Mouse (Mus musculus) left cerebral cortex, adult 11 months (tissue): ENCODE measurements around the gene Gli2.

ENCODE experiments used
- DNase-seq: peaks from one replicate; pipeline ENCODE4 v3.0.0; 2022; ENCODE audit warnings: low spot score

Gene Gli2

DNA sequence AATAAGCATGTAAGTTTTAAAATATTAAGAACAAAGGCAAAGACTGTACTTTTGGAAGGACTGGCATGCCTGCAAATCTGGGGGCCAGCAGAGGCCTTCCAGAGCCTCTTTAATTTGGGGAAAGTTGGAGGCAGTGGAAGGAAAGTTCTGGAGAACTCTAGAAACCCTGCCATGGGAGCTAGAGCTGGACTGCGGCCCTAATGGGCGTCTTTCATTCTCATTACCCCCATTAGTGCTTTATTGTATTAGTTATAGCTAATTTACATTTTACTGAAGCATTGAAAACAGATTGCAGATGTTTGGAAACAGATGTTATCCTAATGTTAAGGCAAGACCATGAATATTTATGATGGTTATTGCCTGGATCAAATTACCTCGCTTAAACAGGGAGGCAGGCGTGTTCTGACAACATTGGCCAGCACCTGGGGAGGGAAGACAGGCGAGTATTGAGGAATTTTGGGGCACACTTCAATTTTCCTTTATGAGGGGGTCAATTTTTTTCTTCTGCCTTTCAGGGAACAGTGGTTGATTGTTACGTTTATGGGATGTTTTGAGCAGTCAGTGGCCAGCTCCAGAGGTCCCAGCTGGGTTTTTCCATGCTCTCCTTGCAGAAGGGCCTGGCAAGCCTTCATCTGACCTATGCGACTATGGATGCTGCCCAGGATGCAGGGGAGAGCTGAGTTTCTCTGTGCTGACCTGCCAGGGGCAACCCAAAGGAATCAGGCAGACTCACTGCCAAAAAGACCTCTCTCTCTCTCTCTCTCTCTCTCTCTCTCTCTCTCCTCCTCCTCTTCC, 253.9 kb downstream of the Gli2 start:
- DNase-seq, result no peak

DNA sequence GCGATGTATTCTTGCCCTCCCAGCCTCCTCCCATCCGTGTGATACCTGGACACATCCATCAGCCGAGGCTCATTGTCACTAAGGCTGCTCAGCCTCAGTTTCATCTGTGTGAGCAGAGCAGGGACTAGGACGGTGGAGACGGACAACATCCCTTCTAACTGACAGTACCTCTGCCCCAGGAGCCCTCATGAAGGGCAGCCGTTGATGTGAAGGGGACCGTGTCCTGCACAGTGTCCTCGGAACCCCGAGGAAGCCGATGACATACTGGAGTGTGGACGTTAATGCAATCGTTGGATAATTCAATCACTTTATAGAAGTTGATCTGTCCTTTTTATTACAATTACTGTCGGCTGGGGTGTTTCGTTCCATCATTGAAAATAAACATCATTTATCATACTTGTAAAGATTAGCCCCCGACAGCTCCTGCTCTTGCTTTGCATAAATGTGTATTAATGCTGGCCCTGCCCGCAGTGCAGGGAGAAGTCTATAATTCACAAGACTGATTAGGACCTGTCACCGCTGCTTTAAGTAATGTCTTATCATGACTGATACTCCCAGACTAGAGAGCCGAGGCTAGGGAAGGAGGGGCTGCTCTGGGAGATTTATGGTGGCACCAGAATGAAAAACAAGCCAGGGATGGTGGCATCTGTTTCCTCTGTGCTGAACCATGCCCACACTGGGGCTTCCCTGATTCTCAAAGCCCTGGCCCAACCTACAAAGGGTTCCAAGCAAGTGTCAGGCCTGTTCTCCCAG, 257.8 kb downstream of the Gli2 start:
- no peak for DNase-seq

DNA sequence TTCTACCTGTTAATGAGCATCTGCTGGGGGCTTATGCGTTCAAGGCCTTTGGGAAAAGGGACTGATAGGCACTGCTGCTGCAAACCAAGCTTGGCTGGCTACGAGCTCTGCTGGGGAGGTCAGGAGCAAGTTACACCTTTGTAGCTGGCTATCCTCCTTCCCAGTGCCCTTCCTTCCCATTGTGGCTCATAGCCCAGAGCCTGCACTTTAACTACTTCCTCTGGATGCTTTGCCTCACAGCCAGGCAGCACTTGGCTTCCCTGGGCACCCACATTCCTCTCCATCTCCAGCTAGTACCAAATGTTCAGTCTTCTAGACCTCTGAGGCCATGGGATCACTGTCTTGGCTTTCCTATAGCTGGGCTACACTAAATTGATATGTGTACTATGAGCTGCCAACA, 263.5 kb downstream of the Gli2 start:
- DNase-seq, result no peak

DNA sequence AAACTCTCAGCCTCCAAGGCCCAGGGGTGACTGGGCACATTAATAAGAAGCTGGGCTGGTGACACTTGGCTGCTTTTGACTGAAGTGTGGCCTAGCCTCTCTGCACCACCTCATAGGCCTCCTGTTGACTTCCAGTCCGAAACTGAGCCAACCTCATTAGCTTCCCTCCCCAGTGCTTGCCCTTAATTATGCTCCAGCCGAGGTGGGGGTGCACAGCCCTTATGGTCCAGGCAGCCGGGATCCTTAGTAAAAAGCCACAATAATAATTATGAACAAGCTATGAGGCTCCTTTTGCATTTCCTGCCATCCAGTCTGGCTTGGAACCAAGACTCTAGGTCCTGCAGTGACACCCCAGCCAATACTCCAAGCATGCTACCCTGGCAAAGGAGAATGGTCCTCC, 264.0 kb downstream of the Gli2 start:
- DNase-seq, result no peak

DNA sequence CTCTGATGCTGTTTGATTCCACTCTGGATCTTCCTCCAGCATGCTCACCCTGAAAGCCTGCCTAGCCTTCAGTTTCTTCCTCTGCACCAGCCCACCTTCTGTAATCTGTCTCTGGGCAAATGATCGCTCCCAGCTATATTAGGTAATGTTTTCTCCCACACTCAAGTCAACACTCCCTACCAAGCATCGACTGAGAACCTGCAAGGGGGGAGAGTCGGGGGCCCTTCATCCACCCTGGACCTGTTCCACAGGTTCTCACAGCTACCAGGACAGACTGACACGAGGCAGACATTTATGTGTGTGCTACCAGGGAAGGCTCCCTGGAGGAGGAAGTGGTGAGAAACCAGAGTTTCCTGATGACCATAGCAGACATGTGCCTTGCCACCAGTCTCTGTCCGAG, 264.6 kb downstream of the Gli2 start:
- no peak for DNase-seq

DNA sequence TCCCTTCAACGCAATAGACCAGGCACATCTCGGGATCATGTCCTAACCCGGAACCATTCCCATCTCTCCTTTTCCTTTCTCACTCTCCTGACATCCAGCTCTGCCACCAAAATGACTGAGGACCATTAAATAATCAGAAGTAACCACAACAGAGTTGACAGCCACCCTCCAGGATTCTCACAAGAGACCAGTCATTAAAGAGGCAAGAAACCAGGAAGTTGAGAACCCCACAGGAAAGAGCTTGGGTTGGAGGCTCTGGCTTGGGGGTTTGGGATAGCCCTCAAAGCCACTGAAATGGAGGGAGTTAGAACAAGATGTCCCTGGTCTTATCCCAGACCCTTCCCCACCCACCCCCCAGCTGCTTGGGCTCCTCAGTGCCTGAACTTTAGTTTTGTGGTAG, 265.9 kb downstream of the Gli2 start:
- DNase-seq, result no peak
